Mouse (Mus musculus) G1E-ER4 (cell line): ENCODE data around the gene Fzr1. TPM values are rescaled to one million over a fixed set of nuclear protein-coding genes. Genes with fewer than 3 reads are reported as not detected.

ENCODE experiments used
- GATA1 ChIP-seq: IDR thresholded peaks from one replicate; pipeline ENCODE4 v1.8.0; 2012; ENCODE audit warnings: low read length, inconsistent platforms
- polyA plus RNA-seq: library from polyadenylated mRNA; stranded (reverse); fragments of >175 nt; gene quantifications from 2 replicates; pipeline ENCODE4 v1.2.3, GENCODE M21; 2012

Gene Fzr1
- polyA plus RNA-seq, 1 experiment = 111 TPM

- TF ChIP-seq GATA1 = no peak
These were observed 35.4 kb downstream of the Fzr1 start, which contains the start of gene Gipc3 for GRCm38 (mm10) chr10:81342686-81343505. TSS of gene Gipc3 (minus strand) at chr10:81343266.

- no peak for TF ChIP-seq GATA1
These were observed 36.9 kb downstream of the Fzr1 start for GRCm38 (mm10) chr10:81341333-81341949.

- TF ChIP-seq GATA1 = no peak
These were observed 37.6 kb downstream of the Fzr1 start for GRCm38 (mm10) chr10:81340551-81341332.

GRCm38 (mm10) chr10:81336558-81336957, 41.8 kb downstream of the Fzr1 start:
- TF ChIP-seq GATA1 = no peak

GRCm38 (mm10) chr10:81335393-81336340, 42.6 kb downstream of the Fzr1 start:
- TF ChIP-seq GATA1 = no peak

- TF ChIP-seq GATA1 = no peak
These were observed 44.0 kb downstream of the Fzr1 start for GRCm38 (mm10) chr10:81334324-81334723.

GRCm38 (mm10) chr10:81332277-81332676, 46.0 kb downstream of the Fzr1 start:
- no peak for TF ChIP-seq GATA1

GRCm38 (mm10) chr10:81330007-81330406, 48.3 kb downstream of the Fzr1 start:
- no peak for TF ChIP-seq GATA1

- no peak for TF ChIP-seq GATA1
These were observed 48.9 kb downstream of the Fzr1 start for GRCm38 (mm10) chr10:81329194-81329975.

- TF ChIP-seq GATA1 = no peak
These were observed 49.9 kb downstream of the Fzr1 start, which contains the start of gene Tbxa2r for GRCm38 (mm10) chr10:81328386-81328785. TSS of gene Tbxa2r (plus strand) at chr10:81328731.

- TF ChIP-seq GATA1 = no peak
These were observed 50.4 kb downstream of the Fzr1 start for GRCm38 (mm10) chr10:81327959-81328358.

- TF ChIP-seq GATA1 = no peak
These were observed 51.5 kb downstream of the Fzr1 start for GRCm38 (mm10) chr10:81326858-81327257.

GRCm38 (mm10) chr10:81325781-81326180, 52.5 kb downstream of the Fzr1 start:
- no peak for TF ChIP-seq GATA1

GRCm38 (mm10) chr10:81325176-81325575, 53.1 kb downstream of the Fzr1 start:
- TF ChIP-seq GATA1 = no peak
